Mouse (Mus musculus) intestine, embryonic 16.5 days (tissue): Measurements from ENCODE around the gene Madd. TPM values are rescaled to one million over a fixed set of nuclear protein-coding genes. Genes with fewer than 3 reads are reported as not detected.
A peak's percentile ranks its signal among the peaks of the same experiment; 100 is the strongest.
"Not testable (repeated sequence)": the region's sequence is repeated elsewhere in the genome, so short reads cannot be mapped to it uniquely, and the experiment has no call there.

Experiments
- ATAC-seq: fragments of 200-750 bp; cut with Nextera tagmentation; 2 replicates; pipeline ENCODE4 v1.8.0; 2017; ENCODE audit warnings: moderate TSS enrichment, moderate library complexity
- H3K27ac ChIP-seq: fragments of 300-500 bp; sonication (generic); 2 replicates; pipeline ENCODE4 v1.5.1; 2014; ENCODE audit warnings: mild to moderate bottlenecking, low read length
- H3K27me3 ChIP-seq: fragments of 300-500 bp; sonication (generic); replicated peaks from 2 replicates; pipeline ENCODE4 v1.6.1; 2014; ENCODE audit warnings: low read length, control low read depth, mixed read lengths; ENCODE audit not compliant: control insufficient read depth, insufficient read depth
- H3K36me3 ChIP-seq: fragments of 300-500 bp; sonication (generic); 2 replicates; pipeline ENCODE4 v1.6.1; 2014; ENCODE audit warnings: low read length, control low read depth; ENCODE audit not compliant: control insufficient read depth, insufficient read depth
- H3K4me1 ChIP-seq: fragments of 300-500 bp; sonication (generic); 2 replicates; pipeline ENCODE4 v1.6.1; 2014; ENCODE audit warnings: low read length, control low read depth, mixed read lengths; ENCODE audit not compliant: control insufficient read depth, insufficient read depth
- H3K4me2 ChIP-seq: fragments of 300-500 bp; sonication (generic); 2 replicates; pipeline ENCODE4 v1.6.1; 2014; ENCODE audit warnings: low read depth, low read length, control low read depth
- H3K4me3 ChIP-seq: fragments of 300-500 bp; sonication (generic); 2 replicates; pipeline ENCODE4 v1.5.1; 2014; ENCODE audit warnings: mild to moderate bottlenecking, low read length
- H3K9ac ChIP-seq: fragments of 300-500 bp; sonication (generic); 2 replicates; pipeline ENCODE4 v1.6.1; 2014; ENCODE audit warnings: low read depth, low read length
- H3K9me3 ChIP-seq: fragments of 300-500 bp; sonication (generic); 2 replicates; pipeline ENCODE4 v1.6.1; 2016; ENCODE audit warnings: low read length, control low read depth; ENCODE audit not compliant: control insufficient read depth
- WGBS: fragments of 180-500 bp; shearing (Covaris S2); extraction: QIAGEN DNeasy Blood & Tissue Kit; methylation state at CpG from one replicate; pipeline ENCODE4 v1.1.7; 2014; 5-methylcytosine and 5-hydroxymethylcytosine counted together
- polyA plus RNA-seq: library from polyadenylated mRNA; unstranded; fragments of >200 nt; fragmentation: Nextera tagmentation; extraction: Ambion mirVana; gene quantifications from 2 replicates; pipeline ENCODE4 v1.2.1, GENCODE M21; 2015

The Madd gene
- polyA plus RNA-seq, 1 experiment from 2014 or later, result 8.9 TPM

DNA sequence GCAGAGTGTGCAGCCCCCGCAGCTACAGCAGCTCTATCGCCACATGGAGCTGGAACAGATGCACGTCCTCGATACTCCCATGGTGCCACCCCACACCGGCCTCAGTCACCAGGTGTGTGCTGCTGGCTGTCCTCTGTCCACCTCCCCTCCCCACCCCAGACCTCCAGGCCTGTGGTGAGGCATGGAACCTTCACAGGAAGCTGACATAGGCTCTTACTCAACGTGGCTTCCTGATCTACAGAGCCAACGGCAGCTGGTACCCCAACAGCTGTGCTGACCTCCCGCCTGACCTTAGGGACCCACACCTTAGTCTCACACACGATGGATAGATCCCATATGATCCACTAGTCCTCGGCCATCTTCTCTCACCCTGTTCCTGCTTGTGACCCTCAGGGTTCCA lies 70.3 kb downstream of the Madd start:
- Histone ChIP-seq H3K4me1 (no peaks in the 10 kb centered on the region; the same call in 1 of the 2 replicates), H3K9ac (no peak overlapping the region), H3K27ac (no peak overlapping the region), H3K27me3 (no peaks in the 10 kb centered on the region), H3K36me3 (no peaks in the 10 kb centered on the region), H3K9me3 (no peaks in the 10 kb centered on the region), H3K4me3 (no peak overlapping the region), H3K4me2 (no peak overlapping the region)
- ATAC-seq, result no peak
- 76% methylated on average over 10 of the region's 10 CpGs for WGBS

DNA sequence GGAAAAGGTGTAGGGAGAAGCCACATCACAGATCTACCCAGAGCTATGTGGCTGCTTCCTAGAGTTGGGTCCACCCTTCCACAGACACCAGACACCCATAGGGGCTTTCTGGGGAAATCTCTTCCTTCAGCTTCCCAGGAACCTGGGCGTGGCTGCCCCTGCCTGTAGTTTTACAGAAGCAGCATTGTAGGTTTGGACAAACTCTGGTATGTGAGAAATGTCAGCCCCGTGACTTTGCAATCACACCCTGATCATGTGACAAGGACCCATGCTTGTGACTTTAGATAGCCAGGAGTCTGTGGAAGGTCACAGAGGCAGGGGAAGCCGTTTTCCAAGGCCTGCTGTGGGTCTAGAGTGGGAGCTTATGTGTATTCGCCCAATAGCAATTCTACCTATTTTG lies 71.1 kb downstream of the Madd start:
- H3K27me3 ChIP-seq, result no peaks in the 10 kb centered on the region
- 39% methylated on average over 4 of the region's 4 CpGs for WGBS
- no peak for ATAC-seq
- H3K4me1 ChIP-seq, result no peaks in the 10 kb centered on the region; the same call in 1 of the 2 replicates
- H3K36me3 ChIP-seq, result no peaks in the 10 kb centered on the region
- H3K9me3 ChIP-seq, result no peaks in the 10 kb centered on the region
- H3K4me3 ChIP-seq, result no peak overlapping the region
- H3K27ac ChIP-seq, result no peak overlapping the region
- H3K9ac ChIP-seq, result 0 out of 2 replicates have a peak overlapping the region, but pooled peaks have one; percentile 20
- no peak overlapping the region for H3K4me2 ChIP-seq

DNA sequence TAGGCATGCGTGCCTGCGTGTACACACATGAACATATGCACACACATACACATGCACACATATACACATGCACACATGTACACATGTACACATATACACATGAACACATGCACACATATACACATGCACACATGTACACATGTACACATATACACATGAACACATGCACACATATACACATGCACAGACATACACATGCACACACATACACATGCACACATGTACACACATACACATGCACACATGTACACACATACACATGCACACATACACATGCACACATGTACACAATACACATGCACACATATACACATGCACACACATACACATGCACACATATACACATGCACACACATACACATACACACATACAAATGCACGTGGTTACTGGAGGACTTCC lies 71.8 kb downstream of the Madd start:
- not testable (repeated sequence) for H3K27ac ChIP-seq, H3K9ac ChIP-seq, H3K4me1 ChIP-seq, H3K9me3 ChIP-seq, H3K4me2 ChIP-seq, H3K4me3 ChIP-seq, H3K36me3 ChIP-seq, ATAC-seq, H3K27me3 ChIP-seq
- WGBS, result 92% methylated on average over 3 of the region's 3 CpGs

GRCm38 (mm10) chr2:91110429-91110828 lies 73.2 kb downstream of the Madd start:
- Histone ChIP-seq H3K36me3 (no peaks in the 10 kb centered on the region), H3K27me3 (no peaks in the 10 kb centered on the region), H3K4me2 (no peak overlapping the region), H3K9me3 (no peaks in the 10 kb centered on the region), H3K9ac (no peak overlapping the region), H3K4me3 (no peak overlapping the region), H3K4me1 (no peaks in the 10 kb centered on the region; the same call in 1 of the 2 replicates), H3K27ac (no peak overlapping the region)
- ATAC-seq, result no peak
- WGBS, result 71% methylated on average over 6 of the region's 6 CpGs

GRCm38 (mm10) chr2:91109807-91110385 lies 73.7 kb downstream of the Madd start:
- 82% methylated on average over 5 of the region's 5 CpGs for WGBS
- Histone ChIP-seq H3K9ac (no peak overlapping the region), H3K36me3 (no peaks in the 10 kb centered on the region), H3K4me3 (no peak overlapping the region), H3K27ac (no peak overlapping the region), H3K27me3 (no peaks in the 10 kb centered on the region), H3K9me3 (no peaks in the 10 kb centered on the region), H3K4me2 (no peak overlapping the region), H3K4me1 (no peaks in the 10 kb centered on the region; the same call in 1 of the 2 replicates)
- ATAC-seq, result no peak

- H3K27ac ChIP-seq, result no peak overlapping the region
- H3K9me3 ChIP-seq, result no peaks in the 10 kb centered on the region
- no peaks in the 10 kb centered on the region; the same call in 1 of the 2 replicates for H3K4me1 ChIP-seq
- WGBS, result 81% methylated on average over 5 of the region's 5 CpGs
- H3K4me3 ChIP-seq, result no peak overlapping the region
- H3K36me3 ChIP-seq, result no peaks in the 10 kb centered on the region
- H3K9ac ChIP-seq, result no peak overlapping the region
- no peak overlapping the region for H3K4me2 ChIP-seq
- no peak for ATAC-seq
- H3K27me3 ChIP-seq, result no peaks in the 10 kb centered on the region
These were observed 74.4 kb downstream of the Madd start for GRCm38 (mm10) chr2:91109241-91109640.

DNA sequence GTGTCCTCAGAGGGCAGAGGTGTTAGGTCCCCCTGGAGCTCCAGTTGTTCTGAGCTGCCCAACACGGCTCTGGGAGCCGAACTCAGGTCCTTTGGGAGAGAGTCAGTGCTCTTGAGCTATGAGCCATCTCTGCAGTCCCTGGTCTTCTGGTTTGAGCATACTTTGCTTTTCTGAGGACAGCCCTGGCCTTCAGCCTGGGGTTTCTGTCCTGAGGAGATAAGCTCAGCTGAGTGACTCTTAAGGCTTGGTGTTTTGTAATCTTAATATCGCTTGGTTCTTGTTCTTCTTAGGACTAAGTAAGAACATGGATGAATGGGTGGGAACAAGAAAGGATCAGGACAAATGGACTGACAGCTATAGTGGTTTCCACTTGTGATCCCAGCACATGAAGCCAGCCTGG lies 75.5 kb downstream of the Madd start:
- Histone ChIP-seq H3K27ac (no peak overlapping the region), H3K4me3 (no peak overlapping the region), H3K9me3 (no peaks in the 10 kb centered on the region), H3K4me1 (no peaks in the 10 kb centered on the region; the same call in 1 of the 2 replicates), H3K36me3 (no peaks in the 10 kb centered on the region), H3K27me3 (no peaks in the 10 kb centered on the region), H3K9ac (no peak overlapping the region), H3K4me2 (no peak overlapping the region)
- no peak for ATAC-seq
- WGBS, result 87% methylated on average over 3 of the region's 3 CpGs

DNA sequence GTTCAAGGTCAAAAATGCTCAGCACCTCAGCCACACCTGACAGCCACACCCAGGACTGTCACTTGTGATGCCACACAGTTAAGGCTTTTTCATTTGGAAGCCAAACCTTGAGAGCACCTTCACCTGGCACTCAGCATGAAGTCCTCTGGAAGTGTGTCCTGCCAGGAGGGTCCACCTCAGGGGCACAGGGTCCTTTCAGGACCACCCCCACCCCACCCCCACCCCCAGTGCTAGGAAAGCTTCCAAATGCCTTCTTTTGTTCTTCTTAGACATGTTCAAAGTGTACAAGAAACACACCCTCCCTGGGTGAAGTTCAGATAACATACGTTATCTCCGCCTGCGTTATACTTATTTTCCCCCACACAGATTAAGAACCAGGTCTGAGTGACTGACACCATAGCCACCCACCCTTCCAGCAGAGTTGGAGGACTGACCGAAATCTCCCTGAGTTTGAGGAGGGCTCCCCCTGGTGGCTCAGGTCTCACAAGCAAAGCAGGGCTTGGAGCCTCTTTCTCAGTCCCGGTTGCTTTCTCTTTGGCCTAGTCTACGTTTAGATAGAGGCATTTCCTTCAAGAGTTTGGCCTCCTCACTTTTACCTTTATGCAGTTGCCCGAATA lies 82.4 kb downstream of the Madd start:
- peak; percentile 85 for ATAC-seq
- WGBS, result 6% methylated on average over 7 of the region's 7 CpGs

GRCm38 (mm10) chr2:91098156-91098555 lies 85.5 kb downstream of the Madd start:
- no peaks in the 10 kb centered on the region for H3K4me1 ChIP-seq
- no peaks in the 10 kb centered on the region for H3K9me3 ChIP-seq
- WGBS, result 85% methylated on average over 2 of the region's 2 CpGs
- H3K9ac ChIP-seq, result no peak overlapping the region
- H3K4me2 ChIP-seq, result no peak overlapping the region
- no peaks in the 10 kb centered on the region for H3K27me3 ChIP-seq
- no peak overlapping the region for H3K27ac ChIP-seq
- no peak overlapping the region for H3K4me3 ChIP-seq
- ATAC-seq, result no peak
- no peaks in the 10 kb centered on the region for H3K36me3 ChIP-seq

More for the DNA sequence above, 82.4 kb downstream of the Madd start:
- Histone ChIP-seq H3K27me3 (no peaks in the 10 kb centered on the region), H3K9me3 (no peaks in the 10 kb centered on the region), H3K4me2 (no peak overlapping the region), H3K4me1 (no peaks in the 10 kb centered on the region), H3K27ac (no peak overlapping the region), H3K36me3 (no peaks in the 10 kb centered on the region), H3K4me3 (no peak overlapping the region), H3K9ac (0 out of 2 replicates have a peak overlapping the region, but pooled peaks have one; percentile 10)
